Mouse (Mus musculus) urinary bladder, adult 18-20 months (tissue): Measurements from ENCODE around the gene E130116L18Rik.
"Not testable (repeated sequence)": the region's sequence is repeated elsewhere in the genome, so short reads cannot be mapped to it uniquely, and the experiment has no call there.

Experiments used
- DNase-seq, 2 experiments: peaks; one replicate each; pipeline ENCODE4 v3.0.0; 2022; ENCODE audit warnings: low spot score in 2 of 2, mixed read lengths in 2 of 2

E130116L18Rik gene

DNA sequence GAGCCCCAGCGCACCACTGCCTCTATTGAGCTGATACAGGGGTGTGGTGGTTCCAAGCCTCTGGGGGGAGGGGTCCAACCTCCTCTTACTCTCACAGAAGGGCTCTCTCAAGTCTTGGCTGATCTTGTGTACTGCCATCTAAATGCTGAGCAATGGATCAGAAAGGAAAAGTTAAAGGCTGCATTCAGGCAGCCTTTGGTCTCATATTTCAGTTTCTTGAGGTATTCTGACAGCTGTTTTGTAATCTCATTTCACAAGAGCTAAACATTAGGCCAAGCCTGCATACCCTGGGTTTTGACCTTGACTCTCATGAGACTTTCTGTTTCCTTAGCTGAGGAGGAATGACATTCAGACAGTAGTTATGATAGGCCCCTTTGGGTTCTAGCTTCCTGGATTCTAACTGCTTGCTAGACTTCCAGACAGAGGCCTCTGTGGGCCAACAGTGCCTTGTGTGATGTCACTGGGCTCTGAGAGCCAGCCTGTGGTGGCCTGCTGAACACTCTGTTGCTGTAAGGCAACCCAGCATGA, 41.9 kb downstream of the E130116L18Rik start, which contains the start of gene Galntl5:
TSS of gene Galntl5 (plus strand) at position 457 of the 528 bp plus-strand sequence.
- no peak for DNase-seq

DNA sequence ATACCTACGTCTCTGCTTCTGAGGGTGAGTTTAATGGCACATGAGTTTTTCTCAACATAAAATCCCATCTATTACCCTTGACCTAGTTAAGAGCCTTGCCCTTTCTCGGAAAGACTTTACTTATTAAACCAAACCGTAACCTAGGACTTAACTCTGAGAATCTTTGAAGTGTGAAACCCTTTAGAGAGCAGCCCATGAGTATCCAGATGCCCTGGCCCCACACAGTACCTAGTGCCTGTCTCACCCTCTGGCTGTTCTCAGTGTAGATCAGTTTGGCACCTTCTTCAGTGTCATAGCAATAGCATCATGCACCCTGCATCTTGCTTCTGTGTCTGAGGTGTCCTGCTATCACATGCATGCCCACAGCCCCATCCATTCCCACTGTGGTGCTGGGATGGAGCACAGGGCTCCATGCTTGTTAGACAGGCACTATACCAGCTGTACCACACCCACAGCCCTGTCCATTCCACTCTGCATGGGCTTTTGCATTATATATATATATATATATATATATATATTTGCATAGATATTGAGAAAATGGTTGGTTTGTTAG, 42.9 kb downstream of the E130116L18Rik start:
- DNase-seq = no peak

DNA sequence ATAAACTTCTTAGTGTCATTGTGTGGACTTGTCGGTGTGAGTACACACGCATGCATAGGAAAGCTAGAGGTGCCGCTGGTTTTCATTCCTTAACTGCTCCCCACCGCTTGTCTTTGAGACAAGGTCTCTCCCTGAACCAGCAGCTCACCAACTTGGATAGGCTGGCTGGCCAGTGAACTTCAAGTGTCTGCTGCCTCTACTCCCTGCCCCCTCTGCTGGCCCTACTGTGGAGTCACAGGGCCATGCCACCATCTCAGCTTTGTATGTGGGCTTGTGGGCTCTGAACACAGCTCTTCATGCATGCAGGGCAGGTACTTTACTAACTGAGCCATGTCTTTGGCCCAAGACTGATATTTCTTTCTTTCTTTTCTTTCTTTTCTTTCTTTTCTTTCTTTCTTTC, 43.7 kb downstream of the E130116L18Rik start:
- no peak for DNase-seq

- not testable (repeated sequence) for DNase-seq
These were observed 44.4 kb downstream of the E130116L18Rik start for GRCm38 (mm10) chr5:25178543-25178942.

GRCm38 (mm10) chr5:25177937-25178336, 45.0 kb downstream of the E130116L18Rik start:
- DNase-seq = not testable (repeated sequence)
